Mouse (Mus musculus): ENCODE measurements around the gene Zbtb14. TPM values are rescaled to one million over a fixed set of nuclear protein-coding genes. Genes with fewer than 3 reads are reported as not detected.

The Zbtb14 gene
- polyA plus RNA-seq, 1 experiment from 2014 or later = 29.2 TPM

- Histone ChIP-seq H3K4me3 (ENCODE audit: low read depth, low read length) (no peak overlapping the region), H3K9me3 (ENCODE audit: control insufficient read depth, low read length) (no peaks in the 10 kb centered on the region), H3K36me3 (ENCODE audit: control insufficient read depth, insufficient read depth, low read length) (no peaks in the 10 kb centered on the region), H3K4me2 (ENCODE audit: low read depth) (no peak overlapping the region), H3K9ac (ENCODE audit: low read length) (no peak overlapping the region), H3K27me3 (ENCODE audit: control insufficient read depth, insufficient read depth, low read length) (no peaks in the 10 kb centered on the region), H3K4me1 (ENCODE audit: control insufficient read depth, insufficient read depth, low read length) (no peaks in the 10 kb centered on the region), H3K27ac (ENCODE audit: low read depth, low read length) (no peak overlapping the region)
- DNase-seq (ENCODE audit: low spot score) (no peak), ATAC-seq (ENCODE audit: insufficient read depth, low FRiP score, low TSS enrichment) (no peak)
- WGBS = 70% methylated on average over 5 of the region's 5 CpGs
These were observed 14.3 kb downstream of the Zbtb14 start for GRCm38 (mm10) chr17:69397163-69397562.

GRCm38 (mm10) chr17:69398092-69398491, 15.2 kb downstream of the Zbtb14 start:
- no peaks in the 10 kb centered on the region for H3K4me1 ChIP-seq (ENCODE audit: control insufficient read depth, insufficient read depth, low read length)
- no peaks in the 10 kb centered on the region for H3K27me3 ChIP-seq (ENCODE audit: control insufficient read depth, insufficient read depth, low read length)
- no peak overlapping the region for H3K9ac ChIP-seq (ENCODE audit: low read length)
- no peak overlapping the region for H3K27ac ChIP-seq (ENCODE audit: low read depth, low read length)
- H3K4me3 ChIP-seq (ENCODE audit: low read depth, low read length) = no peak overlapping the region
- H3K9me3 ChIP-seq (ENCODE audit: control insufficient read depth, low read length) = no peaks in the 10 kb centered on the region
- ATAC-seq (ENCODE audit: insufficient read depth, low FRiP score, low TSS enrichment) (no peak), DNase-seq (ENCODE audit: low spot score) (no peak)
- H3K36me3 ChIP-seq (ENCODE audit: control insufficient read depth, insufficient read depth, low read length) = no peaks in the 10 kb centered on the region
- H3K4me2 ChIP-seq (ENCODE audit: low read depth) = no peak overlapping the region

- ATAC-seq (ENCODE audit: insufficient read depth, low FRiP score, low TSS enrichment) = no peak
- WGBS = 83% methylated on average over 2 of the region's 2 CpGs
- no peak overlapping the region for H3K4me3 ChIP-seq (ENCODE audit: low read depth, low read length)
- H3K36me3 ChIP-seq (ENCODE audit: control insufficient read depth, insufficient read depth, low read length) = no peaks in the 10 kb centered on the region
- H3K27ac ChIP-seq (ENCODE audit: low read depth, low read length) = no peak overlapping the region
- no peaks in the 10 kb centered on the region for H3K27me3 ChIP-seq (ENCODE audit: control insufficient read depth, insufficient read depth, low read length)
- no peak overlapping the region for H3K9ac ChIP-seq (ENCODE audit: low read length)
- no peaks in the 10 kb centered on the region for H3K4me1 ChIP-seq (ENCODE audit: control insufficient read depth, insufficient read depth, low read length)
- no peaks in the 10 kb centered on the region for H3K9me3 ChIP-seq (ENCODE audit: control insufficient read depth, low read length)
- no peak overlapping the region for H3K4me2 ChIP-seq (ENCODE audit: low read depth)
- no peak for DNase-seq (ENCODE audit: low spot score)
These were observed 18.3 kb downstream of the Zbtb14 start for GRCm38 (mm10) chr17:69401146-69401545.

GRCm38 (mm10) chr17:69416163-69416562, 33.3 kb downstream of the Zbtb14 start:
- no peak overlapping the region for H3K9ac ChIP-seq (ENCODE audit: low read length)
- peaks cover 4% of the 10 kb centered on the region; the same call in 1 of the 2 replicates for H3K4me1 ChIP-seq (ENCODE audit: control insufficient read depth, insufficient read depth, low read length)
- DNase-seq (ENCODE audit: low spot score) = no peak
- H3K27ac ChIP-seq (ENCODE audit: low read depth, low read length) = no peak overlapping the region
- H3K9me3 ChIP-seq (ENCODE audit: control insufficient read depth, low read length) = no peaks in the 10 kb centered on the region
- no peaks in the 10 kb centered on the region for H3K36me3 ChIP-seq (ENCODE audit: control insufficient read depth, insufficient read depth, low read length)
- H3K27me3 ChIP-seq (ENCODE audit: control insufficient read depth, insufficient read depth, low read length) = no peaks in the 10 kb centered on the region
- H3K4me2 ChIP-seq (ENCODE audit: low read depth) = peak overlapping the region; percentile 55
- H3K4me3 ChIP-seq (ENCODE audit: low read depth, low read length) = peak overlapping the region; percentile 78; the same call in 1 of the 2 replicates
- ATAC-seq (ENCODE audit: insufficient read depth, low FRiP score, low TSS enrichment) = no peak

GRCm38 (mm10) chr17:69416920-69417661, 34.2 kb downstream of the Zbtb14 start:
- Histone ChIP-seq H3K27ac (ENCODE audit: low read depth, low read length) (peak overlapping the region; percentile 89), H3K4me3 (ENCODE audit: low read depth, low read length) (peak overlapping the region; percentile 78), H3K4me2 (ENCODE audit: low read depth) (peak overlapping the region; percentile 55), H3K9me3 (ENCODE audit: control insufficient read depth, low read length) (no peaks in the 10 kb centered on the region), H3K4me1 (ENCODE audit: control insufficient read depth, insufficient read depth, low read length) (peaks cover 4% of the 10 kb centered on the region; the same call in 1 of the 2 replicates), H3K27me3 (ENCODE audit: control insufficient read depth, insufficient read depth, low read length) (no peaks in the 10 kb centered on the region), H3K36me3 (ENCODE audit: control insufficient read depth, insufficient read depth, low read length) (no peaks in the 10 kb centered on the region), H3K9ac (ENCODE audit: low read length) (peak overlapping the region; percentile 87)
- ATAC-seq (ENCODE audit: insufficient read depth, low FRiP score, low TSS enrichment) (peak; percentile 100), DNase-seq (ENCODE audit: low spot score) (peak; percentile 96)
- 0% methylated on average over 55 of the region's 56 CpGs for WGBS

- peak overlapping the region; percentile 87 for H3K9ac ChIP-seq (ENCODE audit: low read length)
- 4% methylated on average over 26 of the region's 26 CpGs for WGBS
- H3K4me1 ChIP-seq (ENCODE audit: control insufficient read depth, insufficient read depth, low read length) = peaks cover 4% of the 10 kb centered on the region; the same call in 1 of the 2 replicates
- peak overlapping the region; percentile 55 for H3K4me2 ChIP-seq (ENCODE audit: low read depth)
- no peak; the same call in 1 of the 2 replicates for ATAC-seq (ENCODE audit: insufficient read depth, low FRiP score, low TSS enrichment)
- no peaks in the 10 kb centered on the region for H3K27me3 ChIP-seq (ENCODE audit: control insufficient read depth, insufficient read depth, low read length)
- no peaks in the 10 kb centered on the region for H3K36me3 ChIP-seq (ENCODE audit: control insufficient read depth, insufficient read depth, low read length)
- DNase-seq (ENCODE audit: low spot score) = no peak
- peak overlapping the region; percentile 78 for H3K4me3 ChIP-seq (ENCODE audit: low read depth, low read length)
- H3K27ac ChIP-seq (ENCODE audit: low read depth, low read length) = peak overlapping the region; percentile 89; the same call in 1 of the 2 replicates
- no peaks in the 10 kb centered on the region for H3K9me3 ChIP-seq (ENCODE audit: control insufficient read depth, low read length)
These were observed 35.0 kb downstream of the Zbtb14 start for GRCm38 (mm10) chr17:69417724-69418373.

- no peaks in the 10 kb centered on the region for H3K27me3 ChIP-seq (ENCODE audit: control insufficient read depth, insufficient read depth, low read length)
- no peak overlapping the region for H3K4me2 ChIP-seq (ENCODE audit: low read depth)
- DNase-seq (ENCODE audit: low spot score) = no peak
- H3K9ac ChIP-seq (ENCODE audit: low read length) = no peak overlapping the region
- no peak for ATAC-seq (ENCODE audit: insufficient read depth, low FRiP score, low TSS enrichment)
- H3K36me3 ChIP-seq (ENCODE audit: control insufficient read depth, insufficient read depth, low read length) = no peaks in the 10 kb centered on the region
- no peak overlapping the region for H3K4me3 ChIP-seq (ENCODE audit: low read depth, low read length)
- no peak overlapping the region for H3K27ac ChIP-seq (ENCODE audit: low read depth, low read length)
- WGBS = 2% methylated on average over 1 of the region's 1 CpGs
- H3K4me1 ChIP-seq (ENCODE audit: control insufficient read depth, insufficient read depth, low read length) = peaks cover 4% of the 10 kb centered on the region; the same call in 1 of the 2 replicates
- no peaks in the 10 kb centered on the region for H3K9me3 ChIP-seq (ENCODE audit: control insufficient read depth, low read length)
These were observed 38.7 kb downstream of the Zbtb14 start for GRCm38 (mm10) chr17:69421592-69421991.

GRCm38 (mm10) chr17:69437836-69438235, 55.0 kb downstream of the Zbtb14 start:
- Histone ChIP-seq H3K4me2 (ENCODE audit: low read depth) (no peak overlapping the region), H3K4me1 (ENCODE audit: control insufficient read depth, insufficient read depth, low read length) (peaks cover 6% of the 10 kb centered on the region; the same call in 1 of the 2 replicates), H3K27ac (ENCODE audit: low read depth, low read length) (no peak overlapping the region), H3K4me3 (ENCODE audit: low read depth, low read length) (no peak overlapping the region), H3K36me3 (ENCODE audit: control insufficient read depth, insufficient read depth, low read length) (no peaks in the 10 kb centered on the region), H3K9ac (ENCODE audit: low read length) (no peak overlapping the region), H3K9me3 (ENCODE audit: control insufficient read depth, low read length) (no peaks in the 10 kb centered on the region), H3K27me3 (ENCODE audit: control insufficient read depth, insufficient read depth, low read length) (peaks cover 42% of the 10 kb centered on the region)
- no peak for DNase-seq (ENCODE audit: low spot score)
- no peak for ATAC-seq (ENCODE audit: insufficient read depth, low FRiP score, low TSS enrichment)
- 77% methylated on average over 5 of the region's 5 CpGs for WGBS

Data from neural tube, embryonic 11.5 days (tissue).